Mouse (Mus musculus) frontal cortex, postnatal 14 days (tissue): ENCODE measurements at regions not wholly inside any gene's neighbourhood (a gene's known extent, or its start where the extent isn't known, plus 50 kb on each side); places are given as distances from the start of the nearest gene placed in this dataset.

Experiments used
- DNase-seq, 2 experiments: peaks; one replicate each; pipeline ENCODE4 v3.0.0; 2022; ENCODE audit warnings: low spot score in 2 of 2

DNA sequence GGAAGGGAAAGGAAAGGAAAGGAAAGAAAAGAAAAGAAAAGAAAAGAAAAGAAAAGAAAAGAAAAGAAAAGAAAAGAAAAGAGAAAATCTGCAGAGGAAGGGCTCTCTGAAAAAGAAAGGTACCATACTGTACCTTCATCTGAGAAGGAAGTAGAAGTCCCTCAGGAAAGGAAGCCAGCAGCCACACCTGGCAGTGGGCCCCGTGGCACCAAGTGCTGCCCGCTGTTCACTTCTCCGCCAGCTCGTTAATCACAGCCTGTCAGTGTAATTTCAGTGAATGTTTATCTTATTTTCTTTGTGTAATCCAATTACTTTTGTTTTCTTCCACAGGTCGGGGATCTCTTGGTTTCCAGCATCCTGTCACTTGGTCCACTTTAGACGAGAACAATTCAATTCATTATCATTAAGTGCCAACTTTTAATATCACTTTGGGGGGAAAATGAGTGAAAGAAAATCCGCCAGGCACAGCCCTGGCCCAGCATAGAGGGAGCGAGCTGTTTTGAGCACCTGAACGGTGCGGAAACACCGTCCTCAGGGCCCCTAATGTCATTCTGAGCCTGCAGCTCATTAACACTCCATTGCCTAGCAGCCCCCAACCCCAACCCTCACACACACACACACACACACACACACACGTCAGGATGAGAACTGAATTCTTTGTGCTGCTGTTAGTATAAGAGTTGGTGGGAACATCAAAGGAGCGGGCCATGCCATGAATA is 309.7 kb downstream of the Irx2 start:
- DNase-seq, result no peak

GRCm38 (mm10) chr13:72947374-72948165 is 312.7 kb upstream of the Irx4 start:
- DNase-seq, result no peak

GRCm38 (mm10) chr13:72958616-72959518 is 301.4 kb upstream of the Irx4 start:
- no peak for DNase-seq

- DNase-seq, result no peak
Observed at GRCm38 (mm10) chr13:72961291-72961690, 299.0 kb upstream of the Irx4 start.

DNA sequence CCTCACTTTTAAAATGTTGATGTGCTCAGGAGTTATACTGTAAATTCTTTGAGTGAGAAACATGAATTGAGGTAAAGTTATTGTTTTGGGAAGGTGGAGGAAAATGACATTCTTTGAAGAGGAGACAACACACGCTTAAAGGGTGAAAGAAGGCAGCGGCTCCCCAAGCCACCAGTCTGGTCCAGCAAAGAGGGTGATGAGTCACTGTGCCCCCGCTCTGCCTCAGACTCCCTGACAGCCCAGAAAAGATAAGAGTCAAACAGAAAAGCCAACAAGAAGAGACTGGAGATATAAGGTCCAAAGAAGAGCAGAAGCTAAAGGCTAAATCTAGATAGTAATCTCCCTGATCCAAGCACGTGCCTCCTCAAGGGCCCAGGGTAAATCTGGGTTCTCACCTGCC is 288.1 kb upstream of the Irx4 start:
- no peak for DNase-seq

DNA sequence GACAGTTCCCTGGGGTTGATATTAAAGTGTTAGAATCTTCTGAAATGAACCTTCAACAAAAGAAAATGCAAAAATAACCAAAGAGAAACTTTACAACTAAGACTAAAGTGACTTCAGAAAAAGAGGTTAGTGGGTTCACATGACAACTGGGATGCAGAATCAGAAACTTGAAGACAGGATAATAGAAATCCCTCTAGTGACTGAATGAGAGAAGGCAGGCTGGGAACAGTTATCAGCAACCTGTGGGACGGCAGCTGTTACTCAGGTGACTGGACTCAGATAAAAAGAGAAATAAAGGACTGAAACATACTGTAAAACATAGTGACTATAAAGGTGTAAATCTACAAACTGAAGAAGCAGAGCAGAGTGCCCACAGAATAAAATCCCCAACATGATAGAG is 287.4 kb upstream of the Irx4 start:
- DNase-seq, result no peak

DNA sequence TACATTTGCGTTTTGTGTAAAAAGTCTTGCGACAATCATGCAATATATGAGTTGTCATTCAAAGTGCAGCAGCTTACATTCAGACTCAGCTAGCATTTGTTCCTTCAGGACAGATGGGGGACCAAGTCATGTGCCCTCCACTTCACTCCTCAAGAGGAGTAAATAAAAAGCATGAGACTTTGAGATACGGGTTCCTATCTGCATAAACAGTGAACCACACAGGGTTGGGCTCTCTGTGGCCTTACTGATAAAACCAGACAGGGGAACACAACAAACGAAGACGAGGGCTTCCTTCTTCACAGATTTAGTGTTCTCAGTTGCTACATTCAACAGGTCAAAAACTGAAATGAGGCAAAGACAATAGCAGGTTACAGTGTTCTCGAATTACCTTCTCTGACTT is 283.1 kb upstream of the Irx4 start:
- no peak for DNase-seq

- no peak for DNase-seq
Observed at GRCm38 (mm10) chr13:72977971-72978370, 282.3 kb upstream of the Irx4 start.

DNA sequence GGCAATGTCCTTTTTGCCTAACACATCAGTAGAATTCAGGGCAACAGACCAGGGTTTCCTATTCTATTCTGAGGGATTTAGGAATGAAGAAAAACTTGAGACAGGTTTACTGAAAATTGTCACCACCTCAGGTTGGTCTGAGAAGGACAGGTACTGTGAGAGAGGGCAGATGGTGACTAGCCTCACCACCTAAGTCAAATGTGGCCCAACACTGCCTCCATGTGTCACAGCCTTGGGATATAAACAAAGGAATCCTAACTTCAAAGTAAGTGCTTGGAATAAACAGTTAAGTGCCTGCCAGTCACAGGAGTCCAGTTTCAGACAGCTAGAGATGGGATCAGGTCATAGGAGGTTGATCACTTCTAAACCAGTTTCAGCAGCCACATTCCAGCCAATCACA is 281.3 kb upstream of the Irx4 start:
- DNase-seq, result no peak

GRCm38 (mm10) chr13:72992589-72993409 is 267.5 kb upstream of the Irx4 start:
- no peak for DNase-seq

DNA sequence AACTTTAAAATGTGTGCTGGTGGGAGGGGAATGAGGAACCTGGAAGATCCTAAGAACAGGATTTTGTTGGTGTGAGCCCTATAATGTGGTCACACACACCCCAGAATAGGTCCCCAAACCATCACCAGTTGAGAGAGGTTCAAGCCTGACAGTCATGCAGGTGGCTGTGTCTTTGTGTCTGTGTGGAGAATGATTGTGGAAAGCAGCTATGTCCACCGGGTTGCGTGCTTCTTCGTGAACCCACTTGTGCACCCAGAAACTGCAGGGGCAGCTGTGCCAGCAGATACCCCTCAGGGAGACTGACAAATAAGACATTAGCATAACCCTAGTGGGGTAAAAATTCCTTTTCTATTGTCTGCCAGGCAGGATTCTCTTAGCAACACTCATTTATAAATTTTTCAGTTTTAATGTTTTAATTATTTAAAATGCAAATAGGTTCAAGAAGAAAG is 266.8 kb upstream of the Irx4 start:
- no peak for DNase-seq

- no peak for DNase-seq
Observed at GRCm38 (mm10) chr13:72994538-72994937, 265.7 kb upstream of the Irx4 start.

DNA sequence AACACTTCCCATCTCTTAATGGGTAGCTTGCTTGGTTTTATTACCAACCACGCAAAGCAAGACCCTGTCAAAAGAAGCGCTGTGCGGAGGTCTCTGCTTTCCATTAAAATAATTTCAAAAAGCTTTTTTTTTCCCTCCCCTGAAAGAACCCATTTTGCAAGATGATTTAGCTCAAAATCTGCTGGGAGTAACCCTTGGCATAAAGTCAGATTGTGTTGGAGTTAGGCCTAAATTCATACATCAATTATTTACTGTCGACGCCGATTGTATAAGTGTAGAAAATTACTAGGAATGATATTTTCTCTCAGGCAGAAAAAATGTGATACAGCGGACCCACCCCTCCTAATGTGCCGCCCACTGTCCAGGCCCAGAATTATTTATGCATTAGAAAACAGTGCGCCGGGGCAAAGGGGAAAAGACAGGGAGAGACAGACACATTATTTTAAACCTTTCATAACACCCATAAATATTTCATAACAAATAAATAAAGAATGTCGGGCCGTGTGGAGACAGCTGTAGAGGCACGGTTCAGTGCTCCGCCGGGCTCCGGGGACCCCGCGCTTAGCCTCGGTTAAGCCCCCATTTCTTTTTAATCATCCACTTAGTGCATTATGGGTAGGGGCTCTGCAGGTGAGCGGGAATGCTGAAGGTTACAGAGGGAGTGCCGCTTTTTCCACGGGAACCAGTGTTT is 251.3 kb upstream of the Irx4 start:
- no peak for DNase-seq

DNA sequence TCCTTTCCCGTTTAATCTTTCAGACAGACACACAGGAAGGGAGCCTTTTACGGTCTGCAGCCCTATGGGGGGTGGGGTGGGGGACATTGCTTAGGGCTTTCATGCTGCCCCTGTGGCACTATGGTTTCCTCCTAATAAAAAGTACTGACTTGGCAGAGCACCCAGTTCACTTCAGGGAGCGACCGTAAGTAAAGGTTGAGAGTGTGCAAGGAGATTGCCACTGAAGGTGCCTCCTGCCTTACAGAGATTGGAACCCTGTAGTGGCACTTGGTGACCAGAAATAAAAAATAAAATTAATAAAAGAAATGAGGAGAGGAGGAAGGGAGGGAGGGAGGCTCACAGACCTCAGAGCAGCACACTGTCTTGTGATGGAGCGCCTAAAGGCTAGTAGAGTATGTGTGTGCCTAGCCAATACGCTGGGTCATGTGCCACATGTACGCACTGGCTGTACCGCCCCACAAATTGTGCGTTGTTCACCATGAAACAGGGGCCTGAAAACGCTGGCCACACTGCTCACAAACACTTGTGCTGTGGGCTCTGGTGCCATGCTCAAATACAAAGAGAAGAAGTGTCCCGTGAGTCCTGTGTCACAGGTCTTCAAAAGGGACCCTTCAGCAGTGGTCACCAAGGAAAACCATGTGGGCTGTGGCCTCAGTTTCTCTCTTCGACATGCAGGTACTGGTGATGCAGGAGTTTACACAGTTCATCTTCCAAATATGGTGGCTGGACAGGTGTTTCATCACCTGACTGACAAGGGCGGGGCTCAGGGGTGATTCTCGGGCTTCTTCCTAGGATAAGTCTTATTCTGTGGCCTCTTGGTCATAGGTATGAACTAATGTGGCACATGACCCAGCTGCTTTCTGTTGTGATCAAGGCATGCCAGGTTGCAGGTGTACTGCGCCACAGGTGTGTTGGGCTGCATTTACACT is 250.5 kb upstream of the Irx4 start:
- no peak for DNase-seq

DNA sequence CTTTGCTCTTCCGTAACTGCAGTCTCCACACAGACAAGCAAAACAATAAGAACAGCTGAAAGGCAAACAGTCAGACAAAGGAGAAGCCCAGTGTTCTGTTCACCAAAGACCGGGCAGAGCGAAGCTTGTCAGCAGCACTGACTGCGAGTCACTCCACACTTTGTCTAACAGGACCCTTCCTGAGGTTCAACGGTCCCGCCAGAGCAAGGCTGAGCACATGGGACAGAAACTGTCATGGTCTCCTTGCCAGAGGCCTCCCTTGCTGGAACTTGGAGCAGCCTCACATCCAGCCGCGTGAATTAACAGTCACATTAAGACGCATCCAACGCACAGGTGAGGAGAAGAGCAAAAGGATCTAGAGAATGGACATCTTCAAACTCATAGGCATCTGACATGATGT is 241.1 kb upstream of the Irx4 start:
- no peak for DNase-seq

DNA sequence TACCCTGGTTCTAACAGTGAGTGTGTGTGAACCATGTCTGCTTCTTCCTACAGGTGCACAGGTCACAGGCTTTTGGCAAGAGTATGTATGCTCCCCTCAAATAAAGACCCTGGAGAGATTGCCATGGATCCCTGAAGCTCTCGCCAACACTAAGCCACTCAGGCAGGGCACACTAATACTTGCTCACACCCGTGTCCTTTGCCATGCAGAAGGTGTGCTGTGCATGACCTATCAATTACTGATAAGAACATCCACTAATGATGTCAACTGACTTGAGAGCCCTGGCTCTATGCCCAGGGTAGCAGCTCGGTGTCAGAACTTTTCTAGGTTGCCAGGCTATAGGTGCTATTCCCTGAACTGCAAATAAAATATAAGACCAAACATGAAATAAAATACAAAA is 229.1 kb upstream of the Irx4 start:
- no peak for DNase-seq

- peak in 1 of 2 experiments; percentile 17 for DNase-seq
Observed at GRCm38 (mm10) chr13:73033055-73033454, 227.2 kb upstream of the Irx4 start.

DNA sequence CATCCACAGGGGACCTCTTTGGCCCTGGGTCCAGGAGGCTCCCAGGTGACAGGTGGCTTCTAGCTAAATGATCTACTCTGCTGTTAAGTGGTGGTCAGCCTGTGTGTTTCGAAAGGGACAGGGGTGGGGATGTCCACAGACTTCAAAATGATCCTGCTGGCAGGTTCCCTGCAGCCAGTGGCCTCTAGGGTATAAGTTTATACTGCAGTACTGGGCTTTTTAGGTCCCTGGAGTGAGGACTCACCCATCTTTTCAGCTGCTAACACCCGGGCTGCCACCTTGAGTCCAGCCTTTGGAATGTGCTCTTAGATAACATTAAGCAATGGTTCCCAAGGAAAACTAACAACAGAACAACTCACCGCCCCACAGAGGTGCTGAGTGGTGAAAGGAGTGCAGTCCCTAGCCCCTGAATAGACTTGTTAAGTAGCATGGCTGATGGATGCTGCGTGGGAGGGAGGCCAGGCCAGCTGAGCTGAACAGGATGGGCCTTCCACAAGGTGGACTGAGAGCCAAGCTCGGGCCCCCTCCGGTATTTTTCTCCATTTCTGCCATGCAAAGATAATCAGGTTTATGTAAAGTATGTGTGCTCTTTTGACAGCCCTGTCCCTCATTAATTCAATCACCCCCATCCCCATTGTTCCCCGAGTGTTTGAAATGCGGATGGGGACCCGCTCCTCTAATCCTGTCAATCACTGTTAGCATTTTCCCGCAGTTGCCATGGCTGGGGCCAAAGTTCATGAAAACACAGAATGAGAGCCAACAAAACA is 226.0 kb upstream of the Irx4 start:
- no peak for DNase-seq

GRCm38 (mm10) chr13:73034886-73035285 is 225.4 kb upstream of the Irx4 start:
- DNase-seq, result no peak
